Mouse (Mus musculus): Measurements from ENCODE around the gene Plch2.

Gene Plch2

DNA sequence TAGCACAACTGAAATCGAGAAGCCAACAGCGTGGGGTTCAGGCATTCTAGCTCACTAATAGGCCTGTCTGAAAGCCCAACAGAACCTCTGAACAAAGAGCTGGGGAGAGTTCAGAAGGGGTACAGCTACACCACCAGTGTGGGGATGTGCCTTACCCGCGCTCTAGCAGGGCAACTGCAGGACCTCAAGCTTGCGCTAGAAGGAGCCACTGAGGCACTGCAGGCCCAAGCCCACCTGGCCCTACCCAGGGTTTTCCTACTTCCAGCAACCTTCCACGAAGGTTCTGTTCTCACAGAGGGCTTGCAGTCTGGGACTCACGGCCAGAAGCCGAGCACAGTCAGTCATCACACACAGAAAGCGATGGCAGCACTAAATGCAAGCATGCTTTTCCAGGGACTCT, 18.6 kb upstream of the Plch2 start:
- no peak for DNase-seq (ENCODE audit: extremely low read depth, low read depth)

DNA sequence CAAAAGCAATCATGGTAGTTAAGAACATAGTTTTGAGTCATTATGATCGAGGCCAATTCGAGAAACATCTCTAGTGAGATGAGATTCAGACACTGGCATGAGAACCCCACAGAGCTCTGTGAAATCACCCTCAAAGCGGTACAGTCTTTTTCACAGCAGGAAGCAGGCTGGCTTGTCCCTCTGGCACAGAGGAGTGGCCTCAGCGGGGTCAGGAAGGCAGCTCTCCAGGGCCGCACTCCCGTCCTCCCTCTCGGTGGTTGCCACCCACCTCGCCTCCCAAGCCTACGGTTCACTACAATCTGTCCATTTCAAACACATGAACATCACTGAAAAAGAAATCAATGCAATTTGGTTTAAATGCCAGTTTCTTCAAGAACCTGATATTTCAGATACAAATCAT, 17.8 kb upstream of the Plch2 start:
- DNase-seq (ENCODE audit: extremely low read depth, low read depth): no peak

DNA sequence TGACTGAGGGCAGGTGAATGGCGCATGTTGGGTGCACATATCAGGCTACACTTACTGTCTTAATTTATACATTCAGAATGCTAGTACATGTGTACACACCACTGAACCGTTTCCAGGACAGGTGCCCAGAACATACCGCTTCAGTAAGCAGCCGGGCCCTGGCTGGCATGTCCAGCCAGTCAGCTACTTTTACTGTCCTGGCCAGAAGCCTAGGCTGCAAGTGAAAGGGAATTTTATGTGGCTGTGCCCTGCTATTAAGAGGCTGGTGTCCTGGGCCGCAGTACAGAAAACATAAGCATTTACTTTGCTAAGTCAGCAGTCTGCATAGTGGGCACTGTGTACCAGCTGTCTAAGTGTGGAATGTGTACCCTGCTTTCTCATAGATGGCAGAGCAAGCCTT, 14.3 kb upstream of the Plch2 start:
- DNase-seq (ENCODE audit: extremely low read depth, low read depth): no peak

DNA sequence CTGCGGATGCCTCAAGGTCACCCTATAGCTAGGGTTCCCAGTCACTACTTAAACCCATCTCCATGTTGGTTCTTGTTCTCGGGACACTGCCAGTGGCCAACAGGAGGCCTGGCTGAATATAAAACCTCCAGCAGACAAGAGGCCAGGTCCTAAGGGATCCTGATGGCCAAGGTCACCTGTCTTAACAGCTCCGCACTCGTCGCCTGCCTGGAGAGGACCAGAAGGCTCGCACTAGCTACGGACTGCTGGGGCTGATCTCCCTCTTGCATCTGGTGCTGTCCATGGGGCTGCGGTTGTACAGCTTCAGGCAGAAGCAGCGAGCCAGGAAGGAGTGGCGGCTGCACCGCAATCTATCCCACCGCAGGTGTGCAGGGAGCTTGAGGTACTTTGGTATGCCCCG, 13.6 kb upstream of the Plch2 start:
- no peak for DNase-seq (ENCODE audit: extremely low read depth, low read depth)

DNA sequence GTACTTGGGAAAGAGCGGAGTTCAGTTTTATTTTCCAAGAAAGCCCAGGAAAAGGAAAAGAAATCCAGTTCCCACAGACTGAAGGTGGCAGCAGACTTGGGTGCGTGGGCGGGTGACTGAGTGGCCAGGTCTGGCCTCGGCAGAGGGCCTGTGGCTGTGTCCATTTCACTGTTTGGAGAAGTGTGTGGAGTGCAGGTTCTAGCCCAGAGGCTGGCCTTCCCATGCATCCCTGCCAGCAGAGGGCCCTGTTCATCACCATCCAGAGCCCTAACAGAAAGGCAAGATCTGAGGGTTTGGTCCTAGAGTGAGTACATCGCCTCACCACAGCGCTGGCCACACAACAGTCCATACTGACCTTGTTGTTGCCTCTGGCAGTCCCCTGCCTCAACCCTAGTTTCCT, 12.6 kb upstream of the Plch2 start:
- no peak for DNase-seq (ENCODE audit: extremely low read depth, low read depth)

DNA sequence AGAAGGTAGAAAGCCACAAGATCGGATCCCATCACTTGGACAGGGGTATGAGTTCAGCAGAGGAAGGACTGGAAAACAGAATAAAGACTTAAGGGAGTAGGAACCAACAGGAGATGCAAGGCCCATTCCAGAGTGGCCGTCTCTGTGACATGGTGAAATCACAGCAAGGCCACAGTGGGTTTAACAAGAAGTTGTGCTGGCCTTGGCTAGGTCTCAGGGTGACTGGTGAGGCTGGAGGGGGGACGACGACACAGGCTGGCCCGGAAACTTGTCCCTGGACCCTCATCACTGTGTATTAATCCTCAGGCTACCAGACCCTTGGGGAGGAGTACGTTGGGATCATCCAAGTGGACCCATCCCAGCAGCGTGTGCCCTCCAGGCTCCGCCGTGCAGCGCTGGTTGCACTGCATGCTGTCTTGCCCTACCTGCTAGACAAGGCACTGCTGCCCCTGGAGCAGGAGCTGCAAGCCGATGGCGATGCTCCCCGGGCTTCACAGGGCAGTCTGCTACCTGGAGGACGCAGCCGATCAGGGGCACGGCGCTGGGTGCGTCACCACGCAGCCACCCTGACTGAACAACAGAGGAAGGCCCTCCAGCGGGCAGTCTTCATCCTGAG, 11.9 kb upstream of the Plch2 start:
- no peak for DNase-seq (ENCODE audit: extremely low read depth, low read depth)

DNA sequence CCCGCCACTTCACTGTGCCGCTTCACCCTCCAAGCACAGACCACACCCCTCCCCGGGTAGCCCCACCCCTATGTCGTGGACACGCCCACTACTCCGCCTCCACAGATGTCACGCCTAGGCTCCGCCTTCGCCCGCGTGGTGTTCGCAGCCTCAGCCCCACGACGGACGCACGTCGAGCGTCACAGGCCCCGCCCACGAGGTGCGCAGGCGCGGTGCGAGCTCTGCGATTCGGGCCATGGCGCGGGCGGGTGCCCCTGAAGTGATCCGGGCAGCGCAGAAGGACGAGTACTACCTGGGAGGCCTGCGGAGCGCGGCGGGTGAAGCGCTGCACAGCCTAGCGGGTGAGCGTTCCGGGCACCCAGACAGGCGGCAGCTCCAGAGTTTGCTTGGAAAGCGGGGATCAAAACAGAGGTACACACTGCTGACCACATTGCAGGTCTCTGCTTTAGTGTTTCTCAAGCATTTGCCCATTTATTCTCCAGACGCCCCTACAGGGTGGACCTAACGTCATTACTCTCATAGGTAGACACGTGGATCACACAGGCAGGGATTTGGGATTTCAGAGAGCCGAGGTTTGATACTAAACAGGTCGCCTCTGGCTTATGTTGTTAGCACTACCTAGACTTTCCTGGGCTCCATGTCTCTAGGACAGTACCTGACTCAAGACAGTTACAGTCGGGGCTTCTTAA, 10.4 kb upstream of the Plch2 start, which contains the start of gene Pex10:
Gene Pex10 (plus strand): TSS at position 183 of the 689 bp plus-strand sequence.
- peak; percentile 75 for DNase-seq (ENCODE audit: extremely low read depth, low read depth)

DNA sequence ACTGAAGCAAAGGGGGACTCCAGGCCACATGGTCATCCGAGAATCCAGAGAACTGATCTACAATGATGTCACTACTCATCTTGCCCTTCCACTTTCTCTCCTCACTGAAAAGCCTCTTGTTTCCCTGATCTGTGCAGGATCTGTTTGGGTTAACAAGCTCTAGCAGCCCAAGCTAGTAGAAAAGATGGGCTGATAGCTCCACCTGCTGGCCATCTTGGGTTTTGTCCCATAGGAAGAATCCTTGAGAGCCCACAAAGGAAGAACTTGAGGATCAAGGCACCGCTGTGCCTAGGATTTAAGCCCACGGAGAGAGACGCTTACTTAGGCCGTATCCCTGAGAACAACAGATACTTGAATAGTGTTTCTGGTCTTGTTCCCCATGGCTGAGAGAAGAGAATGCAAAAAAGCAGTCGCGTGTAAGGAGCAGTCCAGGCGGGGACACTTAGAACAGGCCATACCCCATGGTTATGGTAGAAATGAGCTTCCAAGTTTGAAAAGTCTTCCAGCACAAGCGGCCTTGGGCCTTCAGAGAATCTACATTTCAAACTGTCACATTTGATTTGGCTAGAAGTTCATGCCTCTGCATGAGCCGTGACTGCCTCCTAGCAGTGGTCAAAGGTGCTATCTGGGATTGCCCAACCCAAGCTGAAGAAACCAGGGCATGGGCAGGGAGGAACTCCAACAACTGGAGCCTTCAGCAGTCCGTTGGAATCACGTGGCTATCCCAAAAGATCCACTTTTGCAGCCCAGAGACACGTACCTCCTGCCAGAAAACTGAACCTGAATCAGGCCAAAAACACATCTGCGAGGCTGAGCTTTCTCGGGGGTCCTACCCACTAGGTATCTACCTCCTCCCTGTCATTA, 9.6 kb upstream of the Plch2 start:
- DNase-seq (ENCODE audit: extremely low read depth, low read depth): peak; percentile 86

DNA sequence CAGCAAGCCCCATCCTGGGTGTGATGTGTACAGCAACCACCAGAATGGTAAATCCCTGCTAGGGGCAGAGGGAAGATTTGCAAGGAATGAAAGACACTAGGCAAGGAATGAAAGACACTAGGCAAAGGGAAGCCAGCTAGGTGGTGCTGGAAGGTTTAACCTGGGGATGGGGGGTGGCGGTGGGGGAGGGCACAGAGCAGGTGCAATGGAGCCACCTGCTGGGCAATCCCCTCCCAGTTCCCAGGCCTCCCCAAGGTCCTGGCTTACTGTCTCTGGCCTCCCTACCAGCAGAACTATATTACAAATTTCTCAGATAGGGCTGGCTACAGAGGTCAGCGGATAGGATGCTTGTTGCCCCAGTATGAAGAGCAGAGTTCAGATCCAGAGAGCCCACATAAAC, 7.9 kb upstream of the Plch2 start:
- DNase-seq (ENCODE audit: extremely low read depth, low read depth): no peak

DNA sequence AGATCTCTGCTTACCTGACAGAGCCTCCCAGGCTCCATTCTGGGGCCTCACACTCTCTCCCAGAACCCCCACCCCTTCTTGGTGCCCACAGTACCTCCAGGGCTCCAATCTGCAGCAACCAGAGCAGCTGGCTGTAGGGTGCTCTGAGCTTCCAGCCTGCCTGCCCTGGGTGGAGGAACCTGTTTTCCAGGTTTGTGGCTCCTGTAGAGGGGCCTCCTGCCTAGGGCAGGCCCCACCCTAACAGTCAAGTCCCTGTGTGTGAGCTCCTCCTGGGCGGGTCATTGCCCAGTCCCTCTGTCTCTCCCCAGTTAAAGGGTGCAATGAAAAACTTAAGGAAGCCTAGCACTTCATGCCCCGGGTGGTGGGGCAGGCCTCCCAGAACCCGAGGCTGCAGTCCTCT, 7.3 kb upstream of the Plch2 start:
- no peak for DNase-seq (ENCODE audit: extremely low read depth, low read depth)

DNA sequence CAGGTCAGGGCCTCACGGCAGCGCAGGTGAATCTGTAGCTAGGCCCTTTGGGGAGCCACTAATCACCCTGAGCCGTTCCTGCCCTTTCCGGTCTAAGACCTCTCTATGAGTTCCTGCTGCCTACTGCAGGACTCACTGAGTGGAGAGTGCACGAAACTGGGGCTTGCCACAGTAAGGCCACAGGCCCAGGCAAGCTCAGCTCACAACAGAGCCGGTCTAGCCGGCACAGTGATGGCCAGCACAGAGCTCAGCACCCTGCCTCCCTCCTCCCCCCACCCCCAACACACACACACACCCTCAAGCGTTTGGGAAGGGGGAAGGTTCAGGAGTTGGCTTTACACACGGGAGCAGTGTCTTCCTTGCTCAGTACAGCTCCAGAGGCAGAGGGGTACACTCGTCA, 1.7 kb upstream of the Plch2 start:
- no peak for DNase-seq (ENCODE audit: extremely low read depth, low read depth)

DNA sequence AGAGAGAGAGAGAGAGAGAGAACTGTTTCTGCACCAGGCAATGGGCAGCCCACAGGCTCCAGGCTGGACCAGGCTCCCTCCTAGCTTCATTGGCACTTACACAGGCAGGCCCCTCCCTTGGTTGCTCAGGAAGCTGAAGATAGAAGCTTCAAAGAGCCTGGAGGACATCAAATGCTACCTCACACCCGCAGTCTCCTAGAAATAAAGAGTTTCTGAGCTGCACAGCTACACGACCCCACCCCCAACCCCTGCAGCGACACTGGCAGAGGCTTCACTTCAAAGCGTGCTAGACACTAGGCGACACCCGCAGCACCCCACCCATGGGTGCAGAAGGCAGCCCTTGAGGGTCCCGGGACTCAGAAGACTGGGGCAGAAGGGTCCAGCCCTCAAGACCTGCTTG, 6.5 kb downstream of the Plch2 start:
- no peak for DNase-seq (ENCODE audit: extremely low read depth, low read depth)

DNA sequence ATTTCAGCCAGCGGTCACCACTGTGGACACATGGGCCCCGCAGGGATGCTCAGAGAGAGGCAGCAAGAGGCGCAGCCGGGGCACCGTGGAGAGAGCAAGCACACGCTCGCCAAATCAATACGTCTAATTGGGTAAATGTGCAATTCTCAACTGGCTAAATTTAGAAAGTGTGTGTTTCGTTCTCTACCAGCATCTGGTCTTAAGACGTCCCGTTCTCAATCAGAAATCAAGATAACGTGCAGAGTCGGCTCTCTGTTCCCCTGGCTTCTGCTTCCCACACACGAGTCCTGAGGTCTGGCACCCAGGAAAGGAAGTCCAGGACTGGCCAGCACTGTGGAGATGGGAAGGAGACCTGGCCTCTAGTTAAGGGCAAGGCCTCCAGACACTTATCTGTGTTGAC, 9.9 kb downstream of the Plch2 start:
- DNase-seq (ENCODE audit: extremely low read depth, low read depth): no peak

DNA sequence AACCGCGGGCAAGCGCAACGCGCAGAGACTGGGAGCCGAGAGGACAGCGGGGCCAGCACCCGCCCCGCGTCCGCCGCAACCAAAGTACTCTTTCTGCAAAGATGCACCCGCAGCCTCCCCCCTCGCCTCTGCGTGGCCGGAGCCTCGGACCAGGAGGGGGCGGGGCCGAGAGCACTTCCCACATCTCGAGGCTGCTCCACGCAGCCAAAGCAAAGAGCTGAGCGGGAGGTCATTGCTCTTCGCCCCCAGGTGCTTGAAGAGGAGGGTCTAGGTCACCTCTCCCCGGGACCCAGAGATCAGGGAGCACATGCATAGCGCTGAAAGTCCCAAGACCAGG, 13.3 kb downstream of the Plch2 start:
- DNase-seq (ENCODE audit: extremely low read depth, low read depth): no peak

DNA sequence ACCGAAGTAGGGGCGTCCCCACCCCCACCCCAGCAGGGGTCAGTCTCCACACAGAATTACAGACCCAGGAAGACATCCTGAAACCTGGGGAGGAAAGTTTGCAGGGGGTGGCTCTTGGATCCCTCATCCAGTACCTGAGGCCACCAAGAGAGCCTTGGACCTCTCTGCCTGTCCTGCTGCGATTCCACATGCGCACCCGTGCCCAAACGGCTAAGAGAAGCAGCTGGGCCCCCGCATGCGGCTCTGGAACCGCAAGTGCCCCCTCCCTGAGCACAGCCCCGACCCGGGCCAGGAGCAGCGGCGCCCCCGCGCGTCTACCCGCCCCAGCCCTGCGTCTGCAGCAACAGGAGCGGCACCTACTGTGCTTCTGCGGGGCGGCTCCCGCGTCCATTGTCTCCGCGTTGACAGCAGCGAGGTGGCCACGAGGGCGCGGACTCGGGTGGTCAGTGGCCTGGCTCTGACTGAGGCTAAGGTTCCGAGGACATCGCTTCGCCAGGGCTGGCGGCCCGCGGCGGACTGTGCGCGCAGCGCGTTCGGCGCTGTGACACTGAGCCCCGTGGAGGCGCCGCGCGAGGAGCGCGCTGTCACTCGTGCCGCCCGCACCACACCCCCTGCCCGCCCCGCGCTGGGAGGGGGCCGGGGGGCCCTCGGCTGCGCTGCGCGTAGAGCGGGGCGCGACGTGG, 13.8 kb downstream of the Plch2 start:
- DNase-seq (ENCODE audit: extremely low read depth, low read depth): no peak

DNA sequence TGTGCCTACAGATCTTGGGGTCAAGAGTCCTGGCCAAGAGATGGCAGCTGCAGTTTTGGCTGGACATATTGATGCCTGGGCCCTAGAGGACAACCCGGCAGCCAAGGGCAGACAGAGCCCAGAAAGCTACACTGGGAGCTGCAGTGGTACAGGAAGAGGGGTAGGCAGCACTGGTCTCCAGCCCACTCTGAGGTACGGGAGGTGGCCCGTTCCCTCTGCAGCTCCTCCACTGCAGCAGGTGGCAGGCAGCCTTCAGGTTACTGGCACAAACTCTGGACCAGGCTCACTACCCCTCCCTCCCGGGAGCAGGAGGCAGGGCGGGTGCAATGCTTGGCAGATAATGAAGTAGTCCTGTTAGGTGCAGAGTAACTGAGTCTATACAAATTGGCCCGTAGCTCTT, 15.9 kb downstream of the Plch2 start:
- no peak for DNase-seq (ENCODE audit: extremely low read depth, low read depth)

DNA sequence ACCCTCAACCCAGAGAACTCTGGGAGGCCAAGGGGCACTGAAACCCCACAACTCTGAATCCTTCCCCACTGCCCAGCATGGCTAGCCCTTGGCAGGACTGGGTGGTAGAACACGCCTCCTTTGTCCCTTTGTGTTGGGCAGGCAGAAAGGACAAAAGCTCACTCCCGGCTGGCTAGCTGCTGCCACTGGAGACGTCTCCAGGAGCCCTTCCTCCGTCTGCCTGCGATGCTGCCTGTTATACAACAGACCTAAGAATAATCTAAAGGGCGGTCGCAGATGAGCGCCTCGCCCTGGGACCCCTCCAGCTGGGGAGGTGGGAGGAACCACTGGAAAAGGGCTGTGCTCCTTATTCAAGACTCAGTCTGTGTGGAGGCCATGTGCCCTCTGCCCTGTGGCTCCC, 16.4 kb downstream of the Plch2 start:
- no peak for DNase-seq (ENCODE audit: extremely low read depth, low read depth)

DNA sequence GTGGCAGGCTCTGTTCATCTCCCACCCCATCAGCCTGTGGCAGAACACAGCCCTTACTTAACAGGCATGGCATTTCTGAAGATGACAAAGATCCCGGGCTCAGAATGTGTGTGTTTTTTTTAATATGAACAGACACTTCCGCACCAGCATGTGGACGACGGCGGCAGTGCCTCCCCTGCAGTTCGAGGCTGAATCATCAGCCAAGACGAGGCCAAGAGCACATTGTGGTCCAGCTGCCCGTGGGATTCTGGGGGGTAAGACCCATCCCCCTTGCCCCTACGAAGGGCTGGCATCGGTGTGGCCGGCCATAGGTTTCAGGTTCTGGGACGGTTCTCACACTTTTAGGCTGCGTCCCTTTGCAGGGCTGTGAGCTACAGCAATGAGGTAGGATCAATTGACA, 21.8 kb downstream of the Plch2 start:
- no peak for DNase-seq (ENCODE audit: extremely low read depth, low read depth)

DNA sequence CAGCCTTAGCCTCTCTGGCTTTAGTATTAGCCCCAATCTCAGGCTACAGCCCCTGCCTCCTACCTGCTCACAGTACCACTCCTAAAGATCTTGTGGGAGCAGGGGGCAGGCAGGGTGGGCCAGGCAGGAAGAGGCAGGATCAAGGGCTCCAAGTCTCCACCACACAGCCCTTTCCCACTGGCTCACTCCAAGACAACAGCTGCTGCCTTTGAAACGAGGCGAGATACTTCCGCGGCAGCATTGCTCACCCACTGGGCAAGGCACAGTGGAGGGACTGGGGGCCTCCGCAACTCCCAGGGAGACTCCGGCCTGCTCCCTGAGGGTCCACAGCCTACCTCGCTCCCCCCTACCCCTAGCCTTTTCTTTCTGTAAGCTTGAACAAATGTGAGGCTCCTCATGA, 22.4 kb downstream of the Plch2 start:
- DNase-seq (ENCODE audit: extremely low read depth, low read depth): no peak

DNA sequence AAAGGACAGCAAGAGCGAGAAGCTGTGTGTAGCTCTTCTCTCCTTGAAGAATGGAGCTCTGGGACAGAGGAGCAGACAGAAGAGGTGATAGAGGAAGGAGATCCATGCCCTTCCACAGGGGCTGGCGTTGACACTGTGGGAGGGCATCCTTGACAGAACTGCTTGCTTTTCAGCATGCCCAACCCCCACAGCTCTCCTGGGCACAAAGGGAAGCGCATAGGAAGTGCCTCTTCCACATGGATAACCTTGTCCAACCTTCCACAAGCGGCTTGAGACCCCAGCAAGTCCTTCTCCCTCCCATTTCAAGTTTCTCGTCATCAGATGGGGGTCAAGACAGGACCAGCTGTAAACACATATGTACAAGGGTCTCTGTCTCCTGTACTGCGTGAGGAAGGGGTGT, 23.5 kb downstream of the Plch2 start:
- DNase-seq (ENCODE audit: extremely low read depth, low read depth): no peak

DNA sequence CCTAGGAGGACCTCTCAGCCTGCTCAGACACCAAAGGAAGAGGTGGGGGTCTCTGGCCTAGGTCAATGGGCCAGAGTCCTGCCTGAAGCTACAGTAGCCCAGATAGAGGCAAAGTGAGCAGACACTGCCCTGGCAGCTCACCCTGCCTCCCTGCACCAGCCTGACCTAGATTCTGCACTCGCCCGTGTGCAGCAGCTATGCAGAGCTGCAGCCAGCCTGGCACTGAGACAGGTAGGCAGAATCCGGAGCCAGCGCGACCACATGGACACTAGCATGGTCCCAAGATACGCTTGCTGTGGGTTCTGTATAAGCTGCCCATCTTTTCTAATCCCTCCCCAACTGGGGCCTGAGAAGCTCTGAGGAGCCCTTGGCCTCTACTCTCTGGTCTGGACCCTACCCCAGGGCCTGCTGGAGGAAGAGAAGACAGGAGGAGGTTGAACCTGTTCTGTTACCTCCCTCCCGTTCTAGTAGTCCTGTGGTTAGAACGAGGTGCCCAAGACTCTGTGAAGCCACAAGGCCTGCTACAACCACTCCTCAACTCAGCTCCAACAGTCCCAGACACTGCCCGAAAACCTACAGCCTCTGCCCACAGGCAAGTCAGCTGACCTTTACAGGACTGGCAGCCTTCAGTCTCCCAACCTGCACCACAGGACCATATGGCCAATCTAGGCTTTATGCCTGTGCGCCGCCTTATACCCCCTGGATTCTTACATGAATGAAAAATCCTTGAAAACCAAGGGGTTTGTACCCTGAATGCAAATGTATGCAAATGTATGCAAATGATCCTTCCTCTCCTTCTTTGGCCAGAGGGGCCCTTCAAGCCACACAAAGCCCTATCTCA, 32.2 kb downstream of the Plch2 start:
- DNase-seq (ENCODE audit: extremely low read depth, low read depth): no peak
